Mouse (Mus musculus) layer of hippocampus, postnatal 14 days (tissue): ENCODE results near the gene Lpin1. TPM values are rescaled to one million over a fixed set of nuclear protein-coding genes. Genes with fewer than 3 reads are reported as not detected.

Experiments
- DNase-seq, 2 experiments: peaks; one replicate each; pipeline ENCODE4 v3.0.0; 2021 to 2022; ENCODE audit warnings: low spot score in 2 of 2, mixed read lengths in 1 of 2
- long read RNA-seq, 2 experiments: library from polyadenylated mRNA; stranded (forward); transcript quantifications; one replicate each; pipeline ENCODE4 v2.0.0; 2021
- total RNA-seq, 2 experiments: library from RNA; stranded (reverse); gene quantifications; 2 replicates each; pipeline ENCODE4 v1.2.3; 2021

The Lpin1 gene
- total RNA-seq, result 10 to 100 TPM; 21.4 to 23.1 TPM
- long read RNA-seq, experiment 1, full-length matches to known transcripts, result 1 of 13 reads
- long read RNA-seq, experiment 1, partial matches to known transcripts, result 3 of 13 reads
- long read RNA-seq, experiment 1, other reads (novel, unspliced or antisense), result 9 of 13 reads
- long read RNA-seq, experiment 2, full-length matches to known transcripts, result 1 of 2 reads
- long read RNA-seq, experiment 2, partial matches to known transcripts, result 0 of 2 reads
- long read RNA-seq, experiment 2, other reads (novel, unspliced or antisense), result 1 of 2 reads

- DNase-seq, result no peak
Observed at GRCm38 (mm10) chr12:16610936-16611335, at the start of gene Lpin1. Gene Lpin1, minus strand, starts transcription at chr12:16610966.

GRCm38 (mm10) chr12:16656906-16657875 is 46.4 kb upstream of the Lpin1 start:
- DNase-seq, result peak; percentile 45 to 80

- DNase-seq, result no peak
Observed at GRCm38 (mm10) chr12:16655604-16656003, 44.8 kb upstream of the Lpin1 start.

- peak; percentile 74 to 75 for DNase-seq
Observed at GRCm38 (mm10) chr12:16653332-16654093, 42.7 kb upstream of the Lpin1 start, which contains the start of gene Ntsr2. Gene Ntsr2, plus strand, starts transcription at chr12:16653382.

GRCm38 (mm10) chr12:16649819-16650218 is 39.1 kb upstream of the Lpin1 start:
- DNase-seq, result no peak

- no peak for DNase-seq
Observed at GRCm38 (mm10) chr12:16648273-16648672, 37.5 kb upstream of the Lpin1 start.

- DNase-seq, result no peak
Observed at GRCm38 (mm10) chr12:16646780-16647409, 36.1 kb upstream of the Lpin1 start.

- DNase-seq, result no peak
Observed at GRCm38 (mm10) chr12:16644698-16645097, 33.9 kb upstream of the Lpin1 start.

GRCm38 (mm10) chr12:16643508-16644345 is 33.0 kb upstream of the Lpin1 start:
- peak; percentile 56 to 73 for DNase-seq

- DNase-seq, result no peak
Observed at GRCm38 (mm10) chr12:16642000-16642399, 31.2 kb upstream of the Lpin1 start.

GRCm38 (mm10) chr12:16640075-16640474 is 29.3 kb upstream of the Lpin1 start:
- no peak for DNase-seq

GRCm38 (mm10) chr12:16639078-16639771 is 28.5 kb upstream of the Lpin1 start:
- DNase-seq, result no peak

GRCm38 (mm10) chr12:16635816-16636215 is 25.1 kb upstream of the Lpin1 start:
- DNase-seq, result no peak

- DNase-seq, result peak; percentile 48 to 61
Observed at GRCm38 (mm10) chr12:16634075-16634813, 23.5 kb upstream of the Lpin1 start.

GRCm38 (mm10) chr12:16633235-16633634 is 22.5 kb upstream of the Lpin1 start:
- DNase-seq, result no peak

GRCm38 (mm10) chr12:16631423-16631822 is 20.7 kb upstream of the Lpin1 start:
- no peak for DNase-seq

- DNase-seq, result no peak
Observed at GRCm38 (mm10) chr12:16630866-16631185, 20.1 kb upstream of the Lpin1 start.

- DNase-seq, result no peak
Observed at GRCm38 (mm10) chr12:16630152-16630865, 19.5 kb upstream of the Lpin1 start.
